Mouse (Mus musculus): ENCODE results near the gene Eif4g3. TPM values are rescaled to one million over a fixed set of nuclear protein-coding genes. Genes with fewer than 3 reads are reported as not detected.

Gene Eif4g3
- polyA plus RNA-seq, 1 experiment from 2014 or later, result 57.3 TPM

DNA sequence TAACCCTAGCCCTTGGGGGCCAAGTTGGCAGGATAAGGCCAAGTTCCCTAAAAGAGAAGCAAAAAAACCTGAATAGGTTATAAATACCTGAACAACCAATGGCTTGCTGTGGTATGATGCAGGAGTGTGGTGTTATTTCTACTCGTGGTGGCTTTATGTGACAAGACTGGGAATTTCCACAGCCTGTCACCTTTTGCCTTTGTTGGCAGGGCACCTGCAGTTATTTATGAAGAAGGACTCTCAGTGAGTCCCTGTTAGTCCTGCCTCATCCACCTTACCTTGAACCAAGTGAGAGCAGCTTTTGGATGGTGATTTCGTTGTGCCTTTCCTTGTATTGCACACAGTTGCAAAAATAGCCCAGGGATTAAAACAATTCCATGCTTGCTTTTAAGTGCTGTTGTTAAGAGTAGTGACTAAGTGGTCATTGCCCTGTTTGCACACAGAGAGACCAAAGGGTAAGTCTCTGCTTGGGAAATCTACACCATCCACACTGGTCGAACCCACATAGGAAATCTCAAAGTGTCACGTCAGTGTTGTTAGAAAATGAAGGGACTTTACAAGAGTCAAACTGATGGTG lies 72.9 kb downstream of the Eif4g3 start:
- no peak for DNase-seq (ENCODE audit: low spot score)
- ATAC-seq (replicated peaks; ENCODE audit: low FRiP score), result no peak
- H3K4me3 ChIP-seq (ENCODE audit: low read depth, low read length), result no peak overlapping the region
- H3K9me3 ChIP-seq (ENCODE audit: control insufficient read depth, low read length), result no peaks in the 10 kb centered on the region
- 89% methylated on average over 4 of the region's 4 CpGs for WGBS
- H3K4me2 ChIP-seq (ENCODE audit: low read depth, low read length, severe bottlenecking), result no peak overlapping the region
- no peak overlapping the region for H3K9ac ChIP-seq (ENCODE audit: low read length)
- no peaks in the 10 kb centered on the region for H3K4me1 ChIP-seq (replicated peaks; ENCODE audit: control insufficient read depth, insufficient read depth, low read length)
- H3K27ac ChIP-seq (ENCODE audit: low read depth, low read length), result no peak overlapping the region
- H3K36me3 ChIP-seq (ENCODE audit: control insufficient read depth, insufficient read depth, low read length), result peaks cover 2% of the 10 kb centered on the region; the same call in 1 of the 2 replicates
- H3K27me3 ChIP-seq (ENCODE audit: control insufficient read depth, insufficient read depth, low read length), result no peaks in the 10 kb centered on the region

DNA sequence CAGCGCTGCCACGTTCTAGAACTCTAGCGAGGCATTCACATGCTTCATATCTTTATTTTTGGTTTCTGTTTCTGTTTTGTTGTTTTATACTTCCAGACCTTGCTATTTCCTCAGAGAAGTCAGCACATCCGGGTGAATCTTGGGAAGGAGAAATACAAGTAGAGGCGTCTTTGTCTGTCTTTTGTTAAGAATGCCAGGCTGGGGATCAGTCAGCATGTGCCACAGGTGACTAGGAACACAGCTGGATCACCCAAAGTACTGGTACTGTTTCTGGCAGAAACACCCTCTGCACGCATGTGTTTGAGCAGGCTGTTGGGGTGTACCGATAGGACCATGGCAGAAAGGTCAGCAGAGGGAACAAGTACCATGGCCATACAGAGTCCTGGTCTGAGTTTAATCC lies 73.6 kb downstream of the Eif4g3 start:
- Histone ChIP-seq H3K27me3 (ENCODE audit: control insufficient read depth, insufficient read depth, low read length) (no peaks in the 10 kb centered on the region), H3K9ac (ENCODE audit: low read length) (no peak overlapping the region), H3K4me2 (ENCODE audit: low read depth, low read length, severe bottlenecking) (no peak overlapping the region), H3K9me3 (ENCODE audit: control insufficient read depth, low read length) (no peaks in the 10 kb centered on the region), H3K27ac (ENCODE audit: low read depth, low read length) (no peak overlapping the region), H3K36me3 (ENCODE audit: control insufficient read depth, insufficient read depth, low read length) (peaks cover 2% of the 10 kb centered on the region; the same call in 1 of the 2 replicates), H3K4me1 (replicated peaks; ENCODE audit: control insufficient read depth, insufficient read depth, low read length) (no peaks in the 10 kb centered on the region), H3K4me3 (ENCODE audit: low read depth, low read length) (no peak overlapping the region)
- DNase-seq (ENCODE audit: low spot score), result peak; percentile 14
- WGBS, result 92% methylated on average over 7 of the region's 7 CpGs
- no peak for ATAC-seq (replicated peaks; ENCODE audit: low FRiP score)

DNA sequence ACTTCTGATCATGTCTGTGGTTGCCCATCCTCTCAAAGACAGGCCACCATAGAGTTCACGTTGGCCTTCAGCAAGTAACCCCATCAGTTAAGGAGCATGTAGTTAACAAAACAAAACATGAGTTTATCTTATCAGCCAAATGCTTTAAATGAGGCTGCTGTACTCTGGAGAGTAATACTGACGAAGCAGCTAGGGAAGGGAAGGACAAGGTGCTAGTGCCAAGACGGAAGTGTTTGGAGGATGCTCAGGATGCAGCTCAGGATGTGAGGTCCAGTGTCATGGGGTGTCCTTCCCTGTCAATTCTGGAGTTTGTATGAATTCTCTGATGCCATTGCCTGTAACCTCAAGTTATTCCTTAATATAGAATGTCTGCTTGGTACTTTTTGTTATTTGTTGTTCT lies 75.0 kb downstream of the Eif4g3 start:
- ATAC-seq (replicated peaks; ENCODE audit: low FRiP score) (no peak), DNase-seq (ENCODE audit: low spot score) (peak; percentile 34)
- no peak overlapping the region for H3K27ac ChIP-seq (ENCODE audit: low read depth, low read length)
- WGBS, result 92% methylated on average over 3 of the region's 3 CpGs
- H3K9me3 ChIP-seq (ENCODE audit: control insufficient read depth, low read length), result no peaks in the 10 kb centered on the region
- no peaks in the 10 kb centered on the region for H3K27me3 ChIP-seq (ENCODE audit: control insufficient read depth, insufficient read depth, low read length)
- H3K9ac ChIP-seq (ENCODE audit: low read length), result no peak overlapping the region
- H3K36me3 ChIP-seq (ENCODE audit: control insufficient read depth, insufficient read depth, low read length), result 0 out of 2 replicates have a peak, but pooled peaks cover 2% of the 10 kb centered on the region
- no peaks in the 10 kb centered on the region for H3K4me1 ChIP-seq (replicated peaks; ENCODE audit: control insufficient read depth, insufficient read depth, low read length)
- H3K4me2 ChIP-seq (ENCODE audit: low read depth, low read length, severe bottlenecking), result no peak overlapping the region
- no peak overlapping the region for H3K4me3 ChIP-seq (ENCODE audit: low read depth, low read length)

GRCm38 (mm10) chr4:138068598-138068997 lies 75.8 kb downstream of the Eif4g3 start:
- WGBS, result 92% methylated on average over 2 of the region's 2 CpGs
- H3K27ac ChIP-seq (ENCODE audit: low read depth, low read length), result no peak overlapping the region

DNA sequence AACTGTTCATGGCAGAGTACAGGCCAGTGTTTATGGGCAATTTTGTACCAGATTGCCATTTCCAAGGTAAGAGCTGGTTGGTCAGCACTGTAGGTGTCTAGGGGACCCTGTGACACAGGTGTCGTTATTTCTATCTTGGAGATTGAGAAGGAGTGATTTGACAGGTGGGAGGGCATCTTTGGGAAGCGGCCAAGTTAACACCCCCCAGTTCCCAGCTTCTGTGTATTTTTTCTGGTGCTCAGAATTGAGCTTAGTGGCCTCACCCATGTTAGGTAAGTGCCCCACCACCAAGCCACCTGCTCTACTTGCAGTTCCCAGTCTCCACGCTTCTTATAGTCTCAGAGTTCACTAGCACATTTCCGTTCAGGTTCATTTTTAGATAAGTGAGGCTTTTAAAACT lies 76.5 kb downstream of the Eif4g3 start:
- no peaks in the 10 kb centered on the region for H3K36me3 ChIP-seq (ENCODE audit: control insufficient read depth, insufficient read depth, low read length)
- no peak overlapping the region for H3K9ac ChIP-seq (ENCODE audit: low read length)
- no peaks in the 10 kb centered on the region for H3K27me3 ChIP-seq (ENCODE audit: control insufficient read depth, insufficient read depth, low read length)
- DNase-seq (ENCODE audit: low spot score) (no peak), ATAC-seq (replicated peaks; ENCODE audit: low FRiP score) (no peak)
- H3K27ac ChIP-seq (ENCODE audit: low read depth, low read length), result no peak overlapping the region
- H3K4me2 ChIP-seq (ENCODE audit: low read depth, low read length, severe bottlenecking), result no peak overlapping the region
- no peaks in the 10 kb centered on the region for H3K9me3 ChIP-seq (ENCODE audit: control insufficient read depth, low read length)
- H3K4me3 ChIP-seq (ENCODE audit: low read depth, low read length), result no peak overlapping the region
- no peaks in the 10 kb centered on the region for H3K4me1 ChIP-seq (replicated peaks; ENCODE audit: control insufficient read depth, insufficient read depth, low read length)
- WGBS, result 97% methylated on average over 4 of the region's 4 CpGs

More at GRCm38 (mm10) chr4:138068598-138068997, 75.8 kb downstream of the Eif4g3 start:
- ATAC-seq (replicated peaks; ENCODE audit: low FRiP score) (no peak), DNase-seq (ENCODE audit: low spot score) (no peak)
- H3K4me3 ChIP-seq (ENCODE audit: low read depth, low read length), result no peak overlapping the region
- H3K27me3 ChIP-seq (ENCODE audit: control insufficient read depth, insufficient read depth, low read length), result no peaks in the 10 kb centered on the region
- no peaks in the 10 kb centered on the region for H3K4me1 ChIP-seq (replicated peaks; ENCODE audit: control insufficient read depth, insufficient read depth, low read length)
- no peak overlapping the region for H3K4me2 ChIP-seq (ENCODE audit: low read depth, low read length, severe bottlenecking)
- no peak overlapping the region for H3K9ac ChIP-seq (ENCODE audit: low read length)
- H3K36me3 ChIP-seq (ENCODE audit: control insufficient read depth, insufficient read depth, low read length), result no peaks in the 10 kb centered on the region
- H3K9me3 ChIP-seq (ENCODE audit: control insufficient read depth, low read length), result no peaks in the 10 kb centered on the region

DNA sequence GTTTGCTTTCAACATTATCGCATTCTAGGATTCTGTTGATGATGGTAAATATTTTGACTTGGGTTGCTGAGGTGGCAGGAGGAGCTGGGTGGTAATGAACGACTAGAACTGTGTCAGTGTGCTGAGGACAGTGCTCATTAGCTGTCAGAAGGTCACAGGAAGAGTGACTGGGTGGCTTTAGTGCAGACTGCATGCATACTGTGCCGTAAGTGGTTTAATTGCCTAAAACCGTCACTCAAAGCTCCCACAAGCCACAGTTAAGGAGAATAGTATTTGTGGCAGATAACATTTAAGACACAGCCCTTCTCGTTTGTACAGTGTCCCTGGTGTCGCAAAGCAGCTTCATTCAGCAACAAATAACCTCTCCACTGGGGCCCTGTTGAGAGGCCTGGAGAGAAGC lies 78.7 kb downstream of the Eif4g3 start:
- no peak for DNase-seq (ENCODE audit: low spot score)
- 55% methylated on average over 6 of the region's 6 CpGs for WGBS
- no peaks in the 10 kb centered on the region for H3K9me3 ChIP-seq (ENCODE audit: control insufficient read depth, low read length)
- H3K27ac ChIP-seq (ENCODE audit: low read depth, low read length), result no peak overlapping the region
- H3K9ac ChIP-seq (ENCODE audit: low read length), result no peak overlapping the region
- H3K4me3 ChIP-seq (ENCODE audit: low read depth, low read length), result no peak overlapping the region
- H3K27me3 ChIP-seq (ENCODE audit: control insufficient read depth, insufficient read depth, low read length), result no peaks in the 10 kb centered on the region
- no peak overlapping the region for H3K4me2 ChIP-seq (ENCODE audit: low read depth, low read length, severe bottlenecking)
- ATAC-seq (replicated peaks; ENCODE audit: low FRiP score), result no peak
- H3K36me3 ChIP-seq (ENCODE audit: control insufficient read depth, insufficient read depth, low read length), result no peaks in the 10 kb centered on the region
- no peaks in the 10 kb centered on the region for H3K4me1 ChIP-seq (replicated peaks; ENCODE audit: control insufficient read depth, insufficient read depth, low read length)

DNA sequence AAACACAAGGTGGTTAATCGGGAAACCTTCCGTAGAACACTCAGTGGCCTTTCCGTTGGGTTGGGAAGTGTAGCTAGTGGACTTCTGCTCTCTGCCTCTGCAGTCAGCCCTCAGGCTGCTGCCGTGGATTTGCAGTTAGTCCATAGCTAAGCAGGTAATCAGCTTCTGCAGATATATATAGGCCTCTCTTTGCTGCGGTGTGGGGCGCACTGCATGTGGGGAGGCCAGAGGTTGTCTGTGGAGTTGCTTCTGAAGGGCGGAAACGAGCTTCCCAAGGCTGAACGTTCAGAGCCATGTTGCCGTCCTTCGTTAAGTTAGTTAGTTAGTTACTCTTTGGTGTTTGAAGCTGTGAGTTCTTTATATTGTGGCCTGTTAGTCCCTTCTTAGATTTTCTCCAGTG lies 80.3 kb downstream of the Eif4g3 start:
- H3K27me3 ChIP-seq (ENCODE audit: control insufficient read depth, insufficient read depth, low read length), result no peaks in the 10 kb centered on the region
- H3K9me3 ChIP-seq (ENCODE audit: control insufficient read depth, low read length), result no peaks in the 10 kb centered on the region
- H3K4me2 ChIP-seq (ENCODE audit: low read depth, low read length, severe bottlenecking), result no peak overlapping the region
- H3K4me1 ChIP-seq (replicated peaks; ENCODE audit: control insufficient read depth, insufficient read depth, low read length), result no peaks in the 10 kb centered on the region
- 83% methylated on average over 11 of the region's 11 CpGs for WGBS
- no peak overlapping the region for H3K9ac ChIP-seq (ENCODE audit: low read length)
- H3K36me3 ChIP-seq (ENCODE audit: control insufficient read depth, insufficient read depth, low read length), result no peaks in the 10 kb centered on the region
- ATAC-seq (replicated peaks; ENCODE audit: low FRiP score) (no peak), DNase-seq (ENCODE audit: low spot score) (no peak)
- no peak overlapping the region for H3K4me3 ChIP-seq (ENCODE audit: low read depth, low read length)
- H3K27ac ChIP-seq (ENCODE audit: low read depth, low read length), result no peak overlapping the region

DNA sequence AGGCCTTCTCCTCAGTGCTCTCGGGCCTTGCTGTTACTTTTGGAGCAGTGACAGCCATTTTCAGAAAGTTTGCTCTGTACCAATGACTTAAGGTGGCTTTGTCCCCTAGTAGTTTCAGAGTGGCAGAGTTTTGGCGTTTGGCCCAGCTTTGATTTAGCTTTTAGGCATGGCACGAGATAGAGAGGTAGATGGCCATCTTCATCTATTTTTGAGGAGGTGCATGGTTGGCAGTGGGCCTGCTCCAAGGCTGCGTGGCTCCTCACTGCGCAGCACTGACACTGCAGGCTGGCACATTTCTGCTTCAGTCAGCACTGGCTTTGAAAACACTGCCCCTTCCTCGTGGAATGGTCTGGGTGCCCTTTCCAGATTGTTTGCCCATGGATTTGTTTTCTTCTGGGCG lies 80.7 kb downstream of the Eif4g3 start:
- Histone ChIP-seq H3K36me3 (ENCODE audit: control insufficient read depth, insufficient read depth, low read length) (no peaks in the 10 kb centered on the region), H3K9me3 (ENCODE audit: control insufficient read depth, low read length) (no peaks in the 10 kb centered on the region), H3K27ac (ENCODE audit: low read depth, low read length) (no peak overlapping the region; the same call in 1 of the 2 replicates), H3K4me2 (ENCODE audit: low read depth, low read length, severe bottlenecking) (no peak overlapping the region), H3K4me3 (ENCODE audit: low read depth, low read length) (no peak overlapping the region), H3K27me3 (ENCODE audit: control insufficient read depth, insufficient read depth, low read length) (no peaks in the 10 kb centered on the region), H3K4me1 (replicated peaks; ENCODE audit: control insufficient read depth, insufficient read depth, low read length) (no peaks in the 10 kb centered on the region), H3K9ac (ENCODE audit: low read length) (no peak overlapping the region)
- 91% methylated on average over 7 of the region's 7 CpGs for WGBS
- ATAC-seq (replicated peaks; ENCODE audit: low FRiP score), result no peak
- no peak for DNase-seq (ENCODE audit: low spot score)

- ATAC-seq (replicated peaks; ENCODE audit: low FRiP score) (no peak), DNase-seq (ENCODE audit: low spot score) (no peak)
- WGBS, result 79% methylated on average over 6 of the region's 6 CpGs
- H3K9me3 ChIP-seq (ENCODE audit: control insufficient read depth, low read length), result no peaks in the 10 kb centered on the region
- no peaks in the 10 kb centered on the region for H3K27me3 ChIP-seq (ENCODE audit: control insufficient read depth, insufficient read depth, low read length)
- H3K27ac ChIP-seq (ENCODE audit: low read depth, low read length), result no peak overlapping the region
- H3K4me3 ChIP-seq (ENCODE audit: low read depth, low read length), result no peak overlapping the region
- no peaks in the 10 kb centered on the region for H3K36me3 ChIP-seq (ENCODE audit: control insufficient read depth, insufficient read depth, low read length)
- no peak overlapping the region for H3K9ac ChIP-seq (ENCODE audit: low read length)
- no peak overlapping the region for H3K4me2 ChIP-seq (ENCODE audit: low read depth, low read length, severe bottlenecking)
- no peaks in the 10 kb centered on the region for H3K4me1 ChIP-seq (replicated peaks; ENCODE audit: control insufficient read depth, insufficient read depth, low read length)
Observed at GRCm38 (mm10) chr4:138074896-138075584, 82.2 kb downstream of the Eif4g3 start.

All from forebrain, embryonic 11.5 days (tissue).